Mouse (Mus musculus) gastrocnemius, adult 18-20 months (tissue): ENCODE results near the gene Map2k5. TPM values are rescaled to one million over a fixed set of nuclear protein-coding genes. Genes with fewer than 3 reads are reported as not detected.

ENCODE experiments used
- DNase-seq: peaks from one replicate; pipeline ENCODE4 v3.0.0; 2021; ENCODE audit warnings: low spot score
- total RNA-seq, 2 experiments: library from RNA; stranded (reverse); gene quantifications; 2 replicates each; pipeline ENCODE4 v1.2.3; 2021

Map2k5 gene
- total RNA-seq, 2 experiments from 2014 or later, result 14.1 to 15.5 TPM

DNA sequence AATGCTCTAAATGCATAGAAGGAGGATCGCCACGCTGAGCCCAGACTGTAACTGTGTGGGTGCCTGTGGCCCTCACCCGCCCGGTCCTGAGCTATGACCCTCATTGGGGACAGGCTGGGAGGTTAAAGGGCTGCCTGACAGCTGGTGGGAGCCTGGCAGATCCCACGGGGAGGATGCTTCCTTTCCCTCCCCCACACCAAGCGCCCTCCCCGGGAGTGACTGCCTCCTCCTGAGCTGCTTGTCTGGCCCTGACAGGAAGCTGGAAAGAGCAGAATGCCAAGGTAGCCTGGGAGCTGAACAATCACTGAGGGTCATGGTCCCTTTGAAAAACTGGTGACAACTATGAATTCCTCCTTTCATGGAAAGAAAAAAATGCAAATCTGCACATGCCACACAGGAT is 190.4 kb downstream of the Map2k5 start:
- no peak for DNase-seq

DNA sequence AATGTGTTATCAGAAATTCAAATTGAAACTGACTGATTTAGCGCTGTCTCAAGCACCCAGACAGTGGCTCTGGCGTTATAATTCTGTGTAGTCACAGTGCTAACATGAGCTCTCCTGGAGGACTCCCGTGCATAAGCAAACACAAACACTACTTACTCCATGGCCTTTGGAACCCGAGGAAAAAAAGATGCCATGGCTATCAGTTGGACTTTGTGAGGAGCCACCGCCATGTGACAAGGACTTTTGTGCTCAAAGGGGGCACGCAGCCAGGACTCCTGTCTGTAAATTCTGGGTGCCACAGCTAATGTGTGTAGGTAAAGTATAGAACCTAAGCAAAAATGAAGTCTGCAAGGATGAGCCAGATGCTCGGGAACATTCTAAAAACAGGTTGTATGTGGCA is 192.5 kb downstream of the Map2k5 start:
- DNase-seq, result no peak

- DNase-seq, result no peak
Measured at GRCm38 (mm10) chr9:63183864-63184263, 193.8 kb downstream of the Map2k5 start.

DNA sequence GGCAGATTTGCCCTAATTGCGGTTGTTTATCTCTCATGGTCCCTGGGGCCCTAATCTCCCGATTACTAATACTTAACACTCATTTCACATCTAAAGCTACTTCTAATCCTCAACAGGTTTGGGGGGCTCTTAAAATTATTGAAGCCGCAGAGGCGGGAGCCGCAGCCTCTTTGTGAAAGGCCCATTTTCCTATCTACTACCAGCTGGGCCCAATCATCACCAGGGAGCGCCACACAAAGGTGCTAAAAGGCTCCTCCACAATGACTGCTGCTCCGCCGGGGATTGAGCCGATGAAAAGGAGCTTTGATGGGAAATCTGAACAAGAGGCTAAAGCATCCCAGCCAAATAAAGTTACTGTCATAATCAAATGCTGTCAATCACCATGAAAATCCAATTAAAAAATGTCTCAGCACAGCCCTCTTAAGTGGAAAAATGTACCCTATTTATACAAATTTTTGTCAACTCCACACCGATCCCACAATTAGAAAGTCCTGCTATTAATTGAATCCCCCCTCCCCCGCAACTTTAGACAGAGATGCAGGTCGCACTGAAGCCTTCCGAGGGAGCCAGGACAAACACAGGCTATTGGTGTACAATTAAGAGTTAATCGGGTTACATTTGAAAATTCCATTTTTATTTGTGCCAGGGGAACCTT is 195.3 kb downstream of the Map2k5 start:
- no peak for DNase-seq

GRCm38 (mm10) chr9:63181337-63182178 is 196.1 kb downstream of the Map2k5 start:
- no peak for DNase-seq

DNA sequence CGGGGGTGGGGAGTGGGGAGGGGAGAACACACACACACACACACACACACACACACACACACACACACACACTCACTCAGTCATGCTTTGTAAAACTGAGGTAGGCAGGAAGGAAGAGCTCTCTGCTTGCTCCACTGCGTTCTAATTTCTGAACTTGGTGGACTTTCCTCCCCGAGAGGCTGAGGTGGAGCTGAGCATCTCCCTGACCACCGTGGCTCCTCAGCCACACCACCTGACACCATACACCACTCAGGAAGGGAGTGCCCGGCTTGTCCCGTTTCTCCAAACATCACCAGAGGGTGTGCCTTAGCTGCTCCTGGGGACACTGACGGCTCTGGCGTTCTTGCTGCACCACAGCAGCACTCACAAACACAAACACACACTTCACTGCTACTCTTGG is 199.4 kb downstream of the Map2k5 start:
- DNase-seq, result no peak

DNA sequence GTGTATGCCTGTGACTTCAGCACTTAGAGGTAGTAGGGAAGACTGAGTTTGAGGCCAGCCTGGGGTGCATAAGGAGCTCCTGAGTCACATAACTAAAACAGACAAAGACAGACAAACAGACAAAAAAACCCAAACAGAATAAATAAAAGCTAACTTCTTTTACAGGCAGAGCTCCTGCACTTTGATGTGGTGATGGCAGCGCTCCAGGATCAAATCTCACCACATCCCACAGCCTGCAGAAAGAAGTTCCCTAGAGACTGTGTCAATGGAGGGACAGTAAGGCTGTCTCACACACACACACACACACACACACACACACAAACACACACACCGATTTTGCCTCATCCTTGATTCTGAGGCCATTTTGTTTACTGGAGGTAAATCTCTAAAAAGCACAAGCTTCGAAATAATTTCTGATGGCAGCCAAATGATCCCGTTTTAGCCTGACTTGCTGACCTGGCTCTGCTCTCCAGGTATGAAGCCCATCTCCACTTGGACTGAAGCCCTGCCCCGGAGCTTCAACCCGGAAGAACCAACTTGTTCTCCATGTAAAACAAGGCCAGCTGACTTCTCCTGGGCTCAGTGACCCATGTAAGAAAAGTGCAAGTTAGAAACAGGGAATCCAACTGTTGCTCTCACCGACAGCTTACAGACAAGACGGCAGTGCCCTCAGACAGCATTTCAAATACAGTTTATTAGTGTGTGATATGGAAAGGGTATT is 203.5 kb downstream of the Map2k5 start:
- DNase-seq, result no peak

GRCm38 (mm10) chr9:63171951-63172350 is 205.8 kb downstream of the Map2k5 start:
- no peak for DNase-seq

DNA sequence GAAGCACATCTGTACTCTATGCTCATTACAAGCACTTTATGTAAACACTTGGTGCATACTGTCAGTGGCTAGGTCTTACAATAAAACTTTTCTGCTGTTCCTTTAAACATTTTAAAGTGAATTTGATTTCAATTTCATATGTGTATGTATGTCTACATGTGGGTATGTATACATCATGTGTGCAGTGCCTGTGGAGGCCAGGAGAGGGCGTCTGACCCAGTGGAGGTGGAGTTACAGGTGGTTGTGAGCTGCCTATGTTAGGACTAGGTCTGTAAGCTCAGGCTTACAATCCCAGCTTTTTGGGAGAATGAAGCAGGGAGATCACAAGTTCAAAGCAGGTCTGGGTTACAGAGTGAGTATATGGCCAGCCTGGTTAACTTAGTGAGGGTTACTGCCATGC is 208.6 kb downstream of the Map2k5 start:
- no peak for DNase-seq

DNA sequence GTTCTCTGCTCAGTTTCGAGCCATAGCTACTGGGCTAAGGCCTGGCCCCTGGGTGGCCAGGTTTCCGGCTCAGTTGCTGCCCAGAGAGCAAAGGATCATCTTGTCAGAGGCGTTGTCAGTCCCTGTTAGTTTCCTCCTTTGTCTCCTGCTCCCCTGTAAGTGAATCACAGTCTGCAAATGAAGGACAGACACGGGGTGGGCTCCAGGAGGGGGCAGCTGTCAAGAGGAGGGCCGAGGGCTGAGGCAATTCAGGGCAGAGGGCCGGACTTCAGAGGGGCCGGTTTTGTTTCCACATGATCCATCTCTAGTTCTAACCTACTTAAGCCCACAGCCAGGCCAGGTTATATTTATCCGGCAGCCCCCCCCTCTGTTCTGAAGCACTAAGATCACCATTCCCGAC is 212.6 kb downstream of the Map2k5 start:
- DNase-seq, result no peak

- DNase-seq, result no peak
Measured at GRCm38 (mm10) chr9:63163756-63164155, 213.9 kb downstream of the Map2k5 start.

GRCm38 (mm10) chr9:63151949-63152348 is 225.8 kb downstream of the Map2k5 start:
- DNase-seq, result no peak

- peak; percentile 40 for DNase-seq
Measured at GRCm38 (mm10) chr9:63151072-63151870, 226.4 kb downstream of the Map2k5 start.

DNA sequence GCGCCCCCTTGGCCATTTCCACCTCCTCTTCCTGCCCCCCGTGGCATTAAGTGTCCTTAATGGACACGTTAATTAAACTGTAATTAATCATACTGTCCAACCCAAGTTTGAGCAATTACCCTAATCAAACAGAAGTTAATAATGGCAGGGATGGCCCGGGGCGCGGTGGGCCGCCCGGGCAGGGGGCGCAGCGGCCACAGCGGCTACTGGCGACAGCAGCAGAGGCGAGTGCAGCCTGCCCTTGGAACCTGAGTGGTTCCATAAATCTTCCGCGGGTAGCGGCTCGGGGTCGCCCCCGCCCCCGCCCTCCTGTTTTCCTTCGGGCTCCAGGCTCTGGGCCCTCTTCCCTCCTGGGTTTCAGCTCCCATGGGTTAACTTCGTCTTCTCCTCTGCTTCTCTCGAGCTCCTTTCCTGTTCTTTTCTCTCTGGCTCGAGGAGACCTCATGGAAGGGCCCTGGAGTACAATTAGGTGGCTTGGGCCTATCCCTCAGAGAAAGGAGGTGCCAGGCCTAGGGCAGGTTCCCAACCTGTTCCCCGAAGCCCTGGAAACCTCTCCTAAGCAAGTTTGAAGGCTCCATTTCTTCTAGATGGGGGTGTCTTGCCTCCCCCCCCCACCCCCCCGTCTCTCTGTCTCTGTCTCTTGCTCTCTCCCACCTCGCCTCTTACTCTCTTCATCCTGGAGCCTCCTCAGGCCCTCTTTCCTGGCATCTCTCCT is 227.5 kb downstream of the Map2k5 start:
- no peak for DNase-seq

GRCm38 (mm10) chr9:63149372-63149766 is 228.3 kb downstream of the Map2k5 start:
- DNase-seq, result no peak

DNA sequence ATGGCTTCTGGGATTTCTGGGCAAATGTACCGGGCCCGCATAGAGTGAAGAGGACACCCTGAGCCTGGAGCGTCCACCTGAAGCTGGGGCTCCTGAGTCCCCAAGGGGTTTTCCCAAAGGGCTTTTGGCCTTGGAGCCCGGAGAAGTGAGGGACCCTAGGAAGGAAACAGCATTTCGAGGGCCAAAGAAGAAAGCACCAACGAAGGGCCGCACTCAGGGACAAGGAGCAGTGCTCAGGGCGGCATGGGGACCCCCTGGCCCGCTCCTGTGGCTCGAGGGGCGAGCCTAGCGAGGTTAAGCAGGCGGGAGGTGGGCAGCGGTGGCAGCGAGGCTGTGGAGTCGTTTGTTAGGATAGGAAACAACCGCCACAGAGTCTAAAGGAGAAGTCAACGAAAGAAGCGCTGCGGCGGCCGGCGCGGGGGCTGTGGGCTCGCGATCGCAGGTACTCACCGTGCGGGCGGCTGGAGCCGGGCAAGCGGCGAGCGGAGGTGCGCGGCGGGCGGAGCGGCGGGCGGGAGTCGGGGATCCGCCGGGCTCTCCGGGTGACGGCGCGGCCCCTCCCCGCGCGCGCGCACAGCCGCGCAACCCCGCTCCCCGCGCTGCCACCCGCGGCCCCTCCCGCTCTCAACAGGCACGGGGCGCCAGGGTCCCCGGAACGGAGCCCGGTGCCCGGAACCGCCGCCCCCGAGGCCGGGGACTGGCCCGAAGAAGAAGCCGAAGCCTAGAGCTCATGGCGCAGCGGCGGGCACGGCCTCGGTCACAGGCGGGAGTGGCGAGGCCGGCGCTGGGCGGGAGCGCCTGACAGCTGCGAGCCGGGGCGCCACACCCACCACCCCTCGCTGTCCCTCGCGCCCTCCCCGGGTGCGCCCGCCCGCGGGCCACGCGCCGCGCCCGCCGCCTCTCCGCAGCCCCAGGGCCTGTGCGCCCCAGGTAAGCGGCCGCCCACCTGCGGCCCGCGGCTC is 229.0 kb downstream of the Map2k5 start, which contains the start of gene Skor1:
TSS of gene Skor1 (minus strand) at position 552 of the 962 bp plus-strand sequence.
- no peak for DNase-seq

- DNase-seq, result no peak
Measured at GRCm38 (mm10) chr9:63147786-63148409, 229.8 kb downstream of the Map2k5 start.

GRCm38 (mm10) chr9:63147296-63147695 is 230.4 kb downstream of the Map2k5 start:
- DNase-seq, result no peak

DNA sequence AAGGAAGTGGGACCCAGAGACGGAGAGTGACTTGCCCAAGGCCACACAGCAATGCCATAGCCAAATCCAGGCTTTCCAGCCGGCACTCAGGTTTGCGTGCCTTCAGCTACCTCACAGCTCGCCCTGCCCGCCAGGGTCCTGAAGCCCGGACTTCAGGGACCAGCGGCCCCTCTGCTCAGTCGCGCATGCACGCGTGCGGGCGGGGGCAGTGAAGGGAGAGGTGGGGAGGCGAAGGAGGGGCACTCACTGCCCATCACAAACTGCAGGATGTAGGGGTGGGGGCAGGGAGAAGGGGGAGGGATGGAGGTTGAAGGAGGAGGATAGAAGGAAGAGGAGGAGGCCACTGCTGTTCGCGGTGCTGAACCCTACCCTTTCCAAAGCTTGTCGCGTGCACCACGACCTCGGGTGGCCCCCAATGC is 230.8 kb downstream of the Map2k5 start:
- DNase-seq, result no peak
